Mouse (Mus musculus) frontal cortex, adult (tissue): ENCODE data around the gene Ankrd28.

Experiments used
- ATAC-seq: cut with Nextera tagmentation; 2 replicates; pipeline ENCODE4 v1.9.2; 2017; ENCODE audit warnings: mild to moderate bottlenecking, moderate library complexity, mixed read lengths; ENCODE audit not compliant: low TSS enrichment

Gene Ankrd28

GRCm38 (mm10) chr14:31666931-31667705 is 163.3 kb downstream of the Ankrd28 start:
- ATAC-seq: no peak

DNA sequence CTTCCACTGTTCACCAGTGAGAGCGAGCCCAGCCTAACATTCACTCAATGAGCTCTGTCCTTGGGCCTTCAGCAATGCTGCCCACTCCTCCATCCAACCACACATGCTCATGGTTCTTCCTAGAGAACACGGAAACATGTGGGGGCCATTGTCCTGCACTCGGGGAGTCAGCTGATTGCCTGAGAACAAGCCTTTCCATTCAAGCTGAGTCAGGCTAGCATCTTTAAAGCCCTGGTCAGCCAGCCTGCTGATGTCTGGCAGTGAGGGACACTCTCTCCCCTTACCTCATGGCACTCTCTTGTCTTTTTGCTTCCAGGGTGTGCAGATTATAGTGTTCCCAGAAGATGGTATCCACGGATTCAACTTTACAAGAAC is 164.9 kb downstream of the Ankrd28 start:
- ATAC-seq: no peak

DNA sequence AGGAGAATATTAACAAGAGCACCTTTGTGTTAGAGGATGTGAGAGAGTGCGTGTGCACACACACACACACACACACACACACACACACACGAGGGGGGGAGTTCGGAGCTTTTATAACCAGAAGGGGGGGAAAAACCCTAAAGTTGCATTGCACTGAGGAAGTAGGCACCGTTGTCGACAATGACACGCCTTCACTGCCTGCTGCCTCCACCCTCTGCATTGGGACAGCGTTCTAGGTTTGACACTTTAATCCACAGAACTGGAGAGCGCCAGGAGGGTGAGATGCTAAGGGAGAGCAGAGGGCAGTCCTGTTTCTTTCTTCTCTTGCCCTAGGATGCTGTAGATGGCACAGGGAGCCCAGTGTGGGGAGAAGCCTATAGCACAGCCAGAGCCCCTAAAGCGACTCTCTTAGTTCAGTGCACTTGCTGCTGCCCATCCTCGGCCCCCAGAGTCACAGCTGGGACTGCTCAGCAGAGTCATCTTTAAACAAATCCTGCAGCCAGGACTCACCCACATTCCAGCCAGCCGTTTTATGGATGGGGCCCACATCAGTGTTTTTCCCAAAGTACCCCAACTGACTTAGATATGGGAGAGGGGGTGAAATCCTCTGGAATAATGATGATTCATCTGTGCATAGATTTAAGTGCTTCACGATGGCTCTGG is 165.4 kb downstream of the Ankrd28 start:
- no peak for ATAC-seq

- ATAC-seq: no peak
Measured at GRCm38 (mm10) chr14:31664100-31664902, 166.2 kb downstream of the Ankrd28 start.

GRCm38 (mm10) chr14:31663376-31664099 is 166.9 kb downstream of the Ankrd28 start:
- ATAC-seq: no peak

DNA sequence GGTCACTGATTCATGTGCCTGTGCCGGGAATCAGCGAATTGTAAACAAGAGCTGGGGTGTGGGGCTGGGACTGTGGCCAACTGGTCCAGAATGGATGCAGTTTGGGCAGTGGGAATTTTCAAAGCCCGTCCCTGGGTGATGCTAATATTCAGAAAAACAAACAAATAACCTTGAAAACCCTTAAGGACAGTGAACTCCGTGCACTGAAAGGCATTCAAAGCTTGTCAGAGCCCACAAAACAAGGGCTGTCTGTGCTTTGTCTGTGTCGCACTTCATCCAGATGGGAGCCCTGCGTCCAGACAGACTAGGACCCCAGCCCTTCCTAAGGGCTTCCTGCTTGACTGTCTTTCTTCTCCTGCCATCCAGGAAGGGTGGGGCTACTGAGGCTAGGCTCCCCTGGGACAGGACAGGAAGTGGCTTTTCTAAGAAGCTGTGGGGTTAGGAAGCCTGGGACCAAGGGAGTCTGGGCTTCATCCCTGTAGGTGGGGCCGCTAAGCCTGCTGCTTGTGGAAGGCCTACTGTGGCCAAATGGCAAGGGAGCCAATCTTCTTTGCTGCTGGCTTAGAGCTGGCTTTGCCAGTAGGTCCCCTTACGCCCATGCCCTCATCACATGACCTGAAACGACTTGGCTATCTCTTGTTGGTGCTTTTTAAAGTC is 167.8 kb downstream of the Ankrd28 start:
- ATAC-seq: no peak

GRCm38 (mm10) chr14:31661671-31662554 is 168.5 kb downstream of the Ankrd28 start:
- peak; percentile 86 for ATAC-seq

DNA sequence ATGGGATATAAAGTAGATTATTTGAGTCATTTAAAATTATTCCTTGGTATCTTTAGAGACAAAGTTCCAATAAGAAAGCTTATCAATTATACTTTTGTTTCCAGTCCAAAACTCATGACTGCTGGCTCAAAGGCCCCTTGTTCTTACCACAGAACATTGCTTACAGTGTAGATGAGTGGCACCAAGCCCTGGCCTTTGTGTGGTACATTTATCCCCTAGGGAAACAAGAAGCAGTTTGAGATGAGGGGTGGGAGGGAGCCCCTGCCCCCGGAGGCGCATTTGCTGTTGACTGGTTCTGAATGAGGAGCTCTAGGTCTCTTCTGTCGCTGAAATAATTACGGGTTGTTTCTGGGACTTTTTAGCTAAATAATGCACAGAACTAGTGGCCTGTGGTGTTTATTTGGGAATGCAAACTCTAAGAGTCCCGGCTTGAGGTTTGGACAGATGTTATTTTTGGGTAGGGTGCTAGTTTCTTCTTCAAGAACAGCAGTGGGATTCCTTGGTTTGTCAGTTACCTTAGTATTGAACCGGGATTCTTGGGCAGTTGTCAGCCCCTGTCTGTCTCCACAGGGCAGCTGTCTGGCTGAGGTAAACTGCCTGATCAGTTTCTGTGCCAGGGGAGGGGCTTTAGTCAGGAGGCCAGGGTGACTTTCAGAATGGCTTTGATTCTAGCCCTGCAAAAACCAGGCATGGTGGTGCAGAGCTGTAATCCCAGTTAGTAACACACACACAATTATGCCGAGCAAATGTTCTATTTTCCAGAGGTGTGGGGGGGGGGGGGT is 169.9 kb downstream of the Ankrd28 start:
- ATAC-seq: no peak

DNA sequence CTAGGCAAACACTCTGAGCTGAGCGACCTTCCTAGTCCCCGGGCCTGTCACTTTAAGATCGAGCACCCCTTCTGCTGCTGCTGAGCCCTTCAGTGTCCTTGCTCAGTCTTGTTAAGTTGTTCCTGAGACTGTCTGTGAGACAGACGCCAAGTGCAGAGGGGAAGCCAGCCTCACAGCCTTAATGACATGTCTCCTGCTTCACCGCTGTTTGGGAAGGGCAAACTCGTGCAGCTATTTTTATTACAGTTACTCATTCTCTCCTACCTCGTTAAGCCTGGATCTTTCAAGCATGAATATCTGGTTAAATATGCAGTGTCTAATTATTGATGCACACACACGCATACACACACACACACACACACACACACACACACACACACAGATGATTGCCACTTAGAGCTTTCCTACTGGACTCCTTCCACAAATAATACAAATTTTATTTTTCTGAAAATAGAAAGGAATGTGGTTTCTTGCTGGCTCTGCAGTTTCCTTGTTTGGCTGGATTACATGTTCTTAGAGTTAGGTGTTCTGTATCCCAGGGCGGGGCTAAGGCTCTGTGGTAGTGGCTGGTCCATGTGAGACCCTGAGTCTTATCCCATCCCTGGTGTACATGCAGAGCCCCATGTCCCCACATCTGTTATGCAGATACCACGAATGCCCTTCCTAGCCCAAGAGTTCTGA is 170.8 kb downstream of the Ankrd28 start:
- no peak for ATAC-seq

DNA sequence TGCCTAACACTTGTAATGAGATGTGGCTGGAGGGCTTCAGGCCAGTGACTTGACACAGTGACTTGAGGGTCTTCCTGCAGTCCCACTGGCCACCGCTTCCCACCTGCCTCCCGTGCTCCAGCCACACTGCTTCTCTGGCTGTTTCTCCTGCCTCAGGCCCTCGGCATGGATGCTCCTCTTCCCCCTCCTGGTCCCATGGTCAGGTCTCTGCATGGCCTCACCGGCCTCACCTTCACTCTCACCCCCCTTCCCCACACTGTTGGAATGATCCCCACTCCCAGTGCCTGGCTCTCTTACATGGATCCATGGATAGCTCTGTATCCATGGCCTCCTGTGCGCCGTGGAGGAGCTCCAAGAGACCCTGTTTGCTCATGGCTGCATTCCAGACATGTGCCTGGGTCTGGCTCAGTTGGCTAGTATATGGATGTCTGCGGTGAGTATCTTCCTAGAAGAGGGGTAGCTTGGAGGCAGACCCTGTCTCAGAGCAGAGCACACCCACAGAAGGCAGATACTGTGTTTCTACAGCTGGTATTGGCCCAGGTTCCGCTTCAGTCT is 172.2 kb downstream of the Ankrd28 start:
- ATAC-seq: no peak

- no peak for ATAC-seq
Measured at GRCm38 (mm10) chr14:31656857-31657645, 173.4 kb downstream of the Ankrd28 start.

DNA sequence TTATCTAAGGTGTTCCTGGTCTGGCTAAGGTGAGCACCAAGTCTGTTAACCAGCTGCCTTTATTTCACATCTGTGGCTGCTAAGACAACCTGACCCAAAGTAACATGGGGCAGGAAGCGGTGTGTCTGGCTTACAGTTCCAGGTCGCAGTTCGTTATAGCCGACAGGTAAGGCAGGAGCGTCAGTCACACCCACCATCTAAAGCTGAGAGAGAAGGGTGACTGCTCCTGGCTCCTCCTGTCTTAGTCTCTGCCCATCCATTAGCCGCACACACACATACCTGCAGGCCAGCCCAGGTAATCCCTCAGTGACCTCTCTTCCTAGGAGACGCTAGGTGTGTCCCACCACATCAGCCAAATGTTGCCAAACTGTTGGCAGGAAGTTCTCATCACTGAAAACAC is 174.1 kb downstream of the Ankrd28 start:
- no peak for ATAC-seq

GRCm38 (mm10) chr14:31655406-31655805 is 175.0 kb downstream of the Ankrd28 start:
- no peak for ATAC-seq

- no peak for ATAC-seq
Measured at GRCm38 (mm10) chr14:31654816-31655215, 175.6 kb downstream of the Ankrd28 start.

DNA sequence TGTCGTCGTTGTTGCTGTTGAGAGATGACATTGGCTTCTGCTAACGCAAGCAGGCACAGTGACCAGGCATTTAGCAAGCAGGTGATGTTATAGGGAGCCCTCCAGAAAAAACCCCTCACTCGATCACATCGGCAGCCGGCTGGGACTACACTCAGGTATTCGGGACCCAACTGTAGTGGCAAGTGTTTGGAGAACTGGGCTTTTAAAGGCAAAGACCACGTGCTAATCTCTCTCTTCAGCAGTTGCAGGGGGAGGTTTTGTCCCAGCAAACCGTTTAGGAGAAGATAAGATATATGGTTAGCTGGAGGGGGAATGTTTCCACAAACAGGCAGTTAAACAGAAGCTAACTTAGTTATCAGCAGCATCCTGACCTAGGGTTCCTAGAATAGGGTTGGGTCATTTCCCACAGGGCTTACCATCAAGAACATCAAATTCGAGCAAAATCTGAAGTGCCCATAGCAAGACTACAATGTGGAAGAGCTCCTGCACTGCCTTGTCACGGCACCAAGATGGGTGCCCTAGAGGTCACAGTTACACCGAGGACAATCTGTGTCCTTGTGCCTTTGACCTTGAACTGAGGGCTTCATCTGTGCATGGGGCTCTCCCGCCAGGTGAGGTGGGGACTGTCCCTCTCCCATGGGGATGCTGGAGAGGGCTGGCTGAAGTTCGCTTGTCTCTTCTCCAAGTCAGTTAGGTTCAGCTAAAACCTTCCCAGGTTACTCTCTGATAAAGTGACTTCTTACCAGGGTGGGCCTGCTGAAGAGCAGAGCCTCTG is 177.2 kb downstream of the Ankrd28 start:
- no peak for ATAC-seq

GRCm38 (mm10) chr14:31652624-31653023 is 177.8 kb downstream of the Ankrd28 start:
- no peak for ATAC-seq

DNA sequence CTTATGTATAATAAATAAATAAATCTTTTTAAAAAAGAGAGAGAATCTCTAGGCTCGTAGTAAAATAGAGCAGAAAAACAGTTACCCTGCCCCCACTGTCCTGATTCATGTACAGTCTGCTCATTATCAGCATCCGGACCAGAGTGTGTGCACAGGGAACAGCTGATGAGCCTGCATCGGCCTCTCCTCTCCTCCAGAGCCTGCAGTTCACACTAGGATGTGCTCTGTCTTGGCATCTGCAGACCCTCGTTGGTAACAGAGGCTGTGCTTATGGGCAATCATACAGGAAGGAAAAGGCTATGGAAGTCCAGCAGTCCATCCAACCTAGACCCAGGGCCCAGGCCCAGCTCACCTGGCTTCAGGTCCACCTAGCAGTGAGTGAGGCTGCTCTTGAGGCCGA is 178.3 kb downstream of the Ankrd28 start:
- no peak for ATAC-seq
